Comparison of ENCODE assay signal across 25 mouse cellular contexts in the genomic region with DNA sequence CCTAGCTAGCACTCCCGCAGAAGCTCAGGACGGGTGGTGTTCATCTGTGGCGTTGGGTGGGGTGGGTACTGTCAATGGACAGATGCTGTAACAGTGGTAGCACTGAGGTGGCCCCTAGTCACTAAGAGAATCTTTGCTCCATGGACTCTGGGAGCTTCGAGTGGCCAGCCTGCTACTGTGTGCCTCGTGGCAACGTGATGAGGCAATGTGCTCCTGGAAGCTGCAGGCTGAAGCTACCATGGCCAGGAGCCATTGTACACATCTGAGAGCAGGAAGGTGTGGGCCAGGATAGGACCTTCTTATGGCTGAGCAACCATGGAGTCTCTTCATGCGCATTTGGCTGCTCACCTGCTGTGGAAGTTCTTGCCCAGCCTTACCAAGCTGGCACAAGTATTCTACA.
"Had no signal": no experiment of that assay in that cellular context is flagged by ENCODE, and none has a peak within 500 bp of the region (broad histone marks: within the 10 kb centered on the region; RNA-seq: fewer than 3 reads in every experiment).

No protein-coding gene starts in this region.

- H3K4me2 ChIP-seq: heart, embryonic 12.5 days; hindbrain, embryonic 12.5 days; hindbrain, embryonic 14.5 days; intestine, embryonic 15.5 days; limb, embryonic 12.5 days; liver, embryonic 13.5 days had no signal

- DNase-seq: gastrocnemius, adult 2 months; gastrocnemius, postnatal 10 days; gastrocnemius, postnatal 25 days; heart, adult 18-20 months; heart, postnatal 10 days; heart, postnatal 4 days; kidney, adult 18-20 months; kidney, adult 8-10 months; kidney, postnatal 10 days; kidney, postnatal 25 days; kidney, postnatal 4 days; liver, embryonic 13.5 days had no signal

- ATAC-seq: hindbrain, embryonic 16.5 days; inflammation-experienced regulatory T-cells, adult 6 months; intestine, embryonic 15.5 days; intestine, postnatal 0 days had no signal

- H3K9me3 ChIP-seq: heart, embryonic 10.5 days; heart, embryonic 12.5 days; hindbrain, embryonic 10.5 days; hindbrain, embryonic 12.5 days; intestine, embryonic 15.5 days; limb, embryonic 10.5 days; limb, embryonic 12.5 days; liver, embryonic 13.5 days had no signal

- H3K9ac ChIP-seq: heart, embryonic 12.5 days; hindbrain, embryonic 12.5 days; hindbrain, embryonic 14.5 days; intestine, embryonic 15.5 days; limb, embryonic 12.5 days; liver, embryonic 13.5 days had no signal

- H3K4me1 ChIP-seq: heart, embryonic 10.5 days; heart, embryonic 12.5 days; hindbrain, embryonic 10.5 days; hindbrain, embryonic 12.5 days; intestine, embryonic 15.5 days; limb, embryonic 10.5 days; limb, embryonic 12.5 days had no signal

- H3K4me3 ChIP-seq: gastrocnemius, adult 2 months; heart, embryonic 10.5 days; heart, embryonic 12.5 days; hindbrain, embryonic 10.5 days; hindbrain, embryonic 12.5 days; intestine, embryonic 15.5 days; layer of hippocampus, adult 2 months; left cerebral cortex, adult 2 months; limb, embryonic 10.5 days; limb, embryonic 12.5 days; liver, embryonic 13.5 days had no signal

- H3K27ac ChIP-seq: gastrocnemius, adult 2 months; heart, embryonic 10.5 days; hindbrain, embryonic 10.5 days; hindbrain, embryonic 12.5 days; hindbrain, embryonic 14.5 days; intestine, embryonic 15.5 days; layer of hippocampus, adult 2 months; left cerebral cortex, adult 2 months; limb, embryonic 10.5 days; limb, embryonic 12.5 days; liver, embryonic 13.5 days had no signal

- H3K27me3 ChIP-seq: heart, embryonic 12.5 days; hindbrain, embryonic 12.5 days; intestine, embryonic 15.5 days; limb, embryonic 12.5 days; liver, embryonic 13.5 days had no signal
